Mouse (Mus musculus) lung, adult 2 months (tissue): ENCODE data around the gene Zfp952.

Source experiments
- CTCF ChIP-seq: fragments of 200-500 bp; IDR thresholded peaks from 2 replicates; pipeline ENCODE4 v1.5.1; 2011; ENCODE audit warnings: mild to moderate bottlenecking, low read length, control low read depth; ENCODE audit not compliant: insufficient read depth
- POLR2A ChIP-seq: fragments of 200-500 bp; IDR thresholded peaks from 2 replicates; pipeline ENCODE4 v1.6.1; 2011; ENCODE audit warnings: low read depth, mild to moderate bottlenecking, control low read depth, low read length, borderline replicate concordance; ENCODE audit errors: extremely low read depth

GRCm38 (mm10) chr17:32991965-32992698 lies 797 bp upstream of the Zfp952 start:
- TF ChIP-seq CTCF (no peak), POLR2A (no peak)
